Mouse (Mus musculus) adrenal gland, adult 8-10 months (tissue): ENCODE results near the gene Efna5. TPM values are rescaled to one million over a fixed set of nuclear protein-coding genes. Genes with fewer than 3 reads are reported as not detected.

Experiments
- DNase-seq: peaks from one replicate; pipeline ENCODE4 v3.0.0; 2022
- total RNA-seq, 4 experiments: library from RNA; stranded (reverse); gene quantifications; 2 replicates each; pipeline ENCODE4 v1.2.4; 2022

The Efna5 gene
- total RNA-seq, 4 experiments from 2014 or later = 13.8 to 20.8 (median 16.9) TPM

DNA sequence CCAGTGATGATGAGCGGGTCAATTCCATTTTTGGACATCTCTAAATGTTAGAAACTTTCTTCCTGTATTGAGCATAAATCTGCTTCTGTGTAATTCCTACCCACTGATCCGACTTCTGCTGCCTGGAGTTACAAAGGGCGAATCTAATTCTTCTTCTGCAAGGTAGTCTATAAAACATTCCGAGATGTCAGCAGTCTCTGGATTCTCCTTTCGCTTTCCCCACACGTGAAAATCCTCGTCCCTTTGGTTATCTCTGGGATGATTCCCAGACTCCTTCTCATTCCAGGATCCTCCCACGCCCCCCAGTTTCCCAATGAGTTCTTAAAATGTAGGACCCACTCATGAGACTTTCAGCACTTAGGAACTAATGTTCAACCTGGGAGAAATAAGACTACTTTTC lies 229.4 kb downstream of the Efna5 start:
- no peak for DNase-seq

DNA sequence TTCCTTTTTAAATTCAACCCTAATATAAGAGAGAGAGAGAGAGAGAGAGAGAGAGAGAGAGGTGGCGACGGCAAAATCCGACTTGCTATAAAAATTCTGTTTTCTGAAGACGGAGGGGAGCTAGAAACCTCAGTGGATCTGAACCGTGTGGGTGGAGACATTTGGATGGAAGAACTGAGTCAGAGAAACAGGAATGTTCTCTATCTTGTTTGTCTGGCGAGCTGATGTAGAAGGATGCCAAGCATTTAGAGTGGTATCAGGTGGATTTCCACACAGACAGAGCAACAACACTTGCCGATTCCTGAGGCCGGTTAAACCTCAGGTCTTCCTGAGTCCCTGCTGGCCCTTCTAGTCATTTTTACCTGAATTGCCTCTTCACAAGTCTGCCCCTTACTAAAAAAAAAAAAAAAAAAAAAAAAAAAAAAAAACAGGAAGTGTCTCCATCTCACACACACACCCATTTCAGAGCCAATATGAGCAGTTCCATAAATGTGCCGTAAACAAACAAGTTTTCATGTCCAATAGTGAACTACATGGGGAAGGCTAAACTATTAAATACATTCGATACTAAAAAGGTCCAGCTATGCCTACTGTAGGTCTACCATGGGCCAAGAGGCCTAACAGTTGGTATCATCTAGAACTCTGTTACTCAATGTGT lies 231.7 kb downstream of the Efna5 start:
- DNase-seq = no peak

DNA sequence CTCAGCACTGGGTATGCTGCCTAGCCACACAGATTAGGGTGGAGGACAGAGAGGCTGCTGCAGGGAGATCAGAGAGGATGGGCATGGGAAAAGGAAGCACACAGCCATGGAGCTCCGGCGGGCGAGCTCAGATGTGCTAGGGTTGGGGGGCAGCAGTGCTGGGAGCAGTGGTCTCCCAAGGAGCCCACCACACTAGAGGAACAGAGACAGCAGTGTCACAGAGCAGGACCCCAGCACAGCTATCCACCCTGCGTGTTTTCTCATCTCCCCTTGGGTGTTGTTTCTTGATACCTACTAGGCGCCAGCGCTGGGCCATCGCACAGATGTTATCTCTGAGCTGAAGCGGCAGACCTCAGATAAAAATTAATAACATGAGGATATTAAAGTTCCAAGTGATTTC lies 234.3 kb downstream of the Efna5 start:
- DNase-seq = no peak

DNA sequence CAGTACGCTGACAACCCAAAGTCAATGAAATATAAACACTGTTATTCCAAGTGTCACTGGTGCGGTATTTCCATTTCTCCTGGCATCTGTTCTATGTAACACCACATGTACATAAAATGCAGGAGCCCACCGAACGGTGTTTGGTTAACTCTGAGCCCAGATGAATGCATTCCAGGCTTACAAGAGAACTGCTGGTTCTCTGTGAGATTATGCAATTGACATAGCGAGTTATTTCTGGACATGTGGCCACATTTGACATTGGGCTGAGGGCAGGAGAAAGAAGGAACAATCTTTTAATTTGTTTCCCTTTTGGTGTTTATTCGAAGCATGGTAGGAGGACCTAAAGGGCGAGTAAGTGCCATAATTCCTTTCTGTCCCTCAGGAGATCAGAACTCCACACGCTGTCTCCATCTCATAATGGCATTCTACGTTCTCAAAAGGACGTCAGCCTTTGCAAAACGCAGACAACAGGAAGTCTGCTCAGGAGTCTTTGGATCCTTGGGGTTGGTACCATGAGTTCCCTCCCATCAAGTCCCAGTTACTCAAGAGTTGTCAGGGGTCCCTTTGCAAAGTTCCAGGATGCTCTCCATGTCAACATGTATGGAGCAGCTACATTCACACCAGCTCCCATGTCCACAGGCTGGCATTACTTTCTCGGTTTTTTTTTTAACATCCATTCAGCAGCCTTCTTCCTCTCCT lies 238.5 kb downstream of the Efna5 start:
- no peak for DNase-seq

DNA sequence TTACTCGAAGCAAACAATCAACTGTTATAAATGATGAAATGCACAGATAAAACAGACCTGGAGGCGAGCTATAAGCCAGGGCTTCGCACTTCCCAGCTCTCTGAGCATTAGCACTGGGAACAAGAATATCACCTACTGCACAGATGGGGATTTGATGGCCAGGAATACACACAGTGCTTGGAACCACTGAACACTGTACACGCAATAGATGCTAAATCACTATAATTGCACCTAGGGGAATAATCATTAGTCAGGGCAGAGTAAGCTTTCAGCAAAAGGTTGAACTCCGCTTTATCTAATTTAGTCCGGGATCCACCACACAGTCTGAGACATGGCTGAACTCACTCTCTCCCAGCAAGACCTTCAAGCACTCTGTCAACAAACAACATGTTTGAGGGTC lies 240.5 kb downstream of the Efna5 start:
- no peak for DNase-seq

DNA sequence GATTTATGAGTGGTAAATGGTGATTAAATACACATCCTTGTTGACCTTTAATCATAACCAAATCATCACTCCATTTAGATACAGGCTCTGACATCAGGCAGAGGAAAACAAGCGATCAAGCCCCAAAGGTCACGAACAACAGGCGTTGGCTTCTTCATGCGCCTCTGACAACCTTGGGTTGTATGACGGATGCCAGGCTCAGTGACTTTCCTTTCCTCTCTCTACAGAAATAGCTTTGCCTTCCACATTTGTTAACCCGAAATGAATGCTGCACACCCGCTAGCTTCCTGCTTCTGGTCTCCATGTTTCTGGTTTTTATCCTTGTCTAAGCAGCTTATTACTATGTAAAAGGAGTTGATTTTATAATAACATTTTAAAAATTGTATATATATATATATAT lies 244.2 kb downstream of the Efna5 start:
- DNase-seq = peak; percentile 21

DNA sequence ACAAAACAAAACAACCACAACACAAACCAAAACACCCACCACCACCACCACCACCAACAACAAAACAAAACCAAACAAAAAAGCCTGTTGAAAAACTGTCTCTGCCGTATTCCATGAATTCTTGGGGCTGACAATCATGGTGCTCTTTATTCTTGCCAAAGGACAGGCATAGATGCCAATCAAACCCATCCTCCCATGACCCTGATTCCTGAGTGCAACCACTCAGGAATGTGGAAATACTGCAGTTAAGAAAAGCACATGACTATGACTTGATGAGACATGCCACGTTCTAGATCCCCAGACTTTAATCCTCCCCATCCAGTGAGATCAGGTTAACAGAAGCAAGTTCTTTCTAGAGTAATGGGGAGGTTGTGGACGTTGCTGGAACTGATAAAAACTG lies 246.2 kb downstream of the Efna5 start:
- DNase-seq = no peak

DNA sequence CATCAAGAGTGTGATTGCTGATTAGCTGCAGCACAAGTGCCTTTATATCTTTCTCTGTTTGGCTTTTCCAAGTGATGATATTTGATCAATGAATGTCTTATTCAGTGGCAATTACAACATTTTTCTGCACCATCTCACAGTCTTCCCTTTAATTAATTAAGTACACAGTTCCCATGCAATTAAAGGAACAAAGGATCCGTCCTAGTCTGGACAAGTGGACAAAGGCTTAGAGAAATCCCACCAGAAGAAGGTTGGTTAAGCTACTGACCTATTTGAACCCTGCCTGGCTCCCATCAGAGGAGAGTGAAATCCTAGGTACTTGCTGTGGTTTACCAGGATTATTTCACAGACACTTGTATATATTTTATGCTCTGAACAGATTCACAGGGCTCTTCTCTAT lies 252.6 kb downstream of the Efna5 start:
- no peak for DNase-seq

DNA sequence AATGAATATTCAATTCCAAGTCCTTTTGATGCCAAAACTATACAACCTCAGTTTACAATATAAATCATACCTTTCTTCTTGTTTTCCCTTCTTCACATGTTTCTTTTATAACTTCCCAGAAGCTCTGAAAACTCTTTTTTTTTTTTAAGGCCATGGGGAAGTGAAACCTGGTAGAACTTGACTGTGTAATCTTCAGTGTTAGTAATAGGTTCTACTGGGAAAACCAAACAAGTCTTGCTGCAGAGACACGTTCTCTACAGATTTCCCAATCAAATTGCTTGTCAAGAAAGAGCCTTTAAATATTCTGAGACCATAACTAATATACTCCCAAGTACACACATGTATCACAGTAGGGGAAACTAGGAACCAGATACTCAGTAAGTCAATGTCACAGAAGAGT lies 253.6 kb downstream of the Efna5 start:
- DNase-seq = no peak

DNA sequence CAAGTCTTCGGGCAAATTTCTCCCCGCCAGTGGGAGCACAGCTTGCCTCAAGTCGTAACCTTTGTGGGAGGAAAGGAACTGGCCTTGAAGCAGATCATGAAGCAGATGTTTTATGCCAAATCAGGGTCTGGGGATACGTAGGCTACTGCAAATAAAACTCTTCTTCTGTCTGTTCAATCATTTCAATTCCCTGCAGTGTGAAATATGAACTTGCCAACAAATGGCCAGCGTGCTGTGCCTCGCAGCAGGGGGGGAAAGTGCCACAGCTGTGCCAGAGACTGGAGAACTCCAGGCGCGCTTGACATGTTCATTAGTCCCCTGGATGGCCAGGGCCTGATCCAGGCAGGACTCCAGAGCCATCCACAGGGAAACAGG lies 255.5 kb downstream of the Efna5 start:
- DNase-seq = no peak

DNA sequence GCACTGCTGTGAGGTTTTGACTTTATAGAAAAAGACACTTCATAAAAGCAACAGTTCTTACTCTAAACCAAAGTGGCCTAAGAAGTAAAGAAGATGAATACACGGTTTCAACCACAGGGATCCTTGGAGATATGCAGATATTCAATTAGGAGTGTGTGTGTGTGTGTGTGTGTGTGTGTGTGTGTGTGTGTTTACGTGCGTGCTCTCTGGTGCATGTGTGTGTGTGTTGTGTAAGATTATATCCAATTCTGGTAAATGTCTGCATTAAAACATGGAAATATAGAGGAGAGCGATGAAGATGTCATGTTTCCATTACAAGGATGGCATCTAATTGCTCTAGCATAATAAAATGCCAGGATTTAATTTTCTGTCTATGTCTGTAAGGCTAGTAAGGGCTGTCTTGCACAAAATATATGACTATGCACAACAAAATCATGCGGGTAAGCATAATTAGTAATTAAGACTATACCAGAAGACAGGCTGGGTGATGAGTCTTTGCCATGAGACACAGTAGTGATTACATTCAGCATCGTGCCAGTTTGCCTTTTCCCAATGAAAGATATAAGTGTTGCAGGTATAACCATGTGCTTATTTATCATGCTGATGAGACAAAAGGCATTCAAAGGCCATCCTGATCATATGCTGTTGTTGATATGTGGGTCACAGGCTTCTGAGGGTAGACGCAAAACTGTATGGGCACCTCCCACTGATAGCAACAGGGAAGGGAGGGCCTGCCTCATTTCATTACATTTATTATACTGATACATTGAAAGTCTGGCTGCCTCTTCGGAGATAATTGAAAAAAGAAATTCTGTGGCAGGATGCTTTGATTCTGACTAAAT lies 256.1 kb downstream of the Efna5 start:
- no peak for DNase-seq

DNA sequence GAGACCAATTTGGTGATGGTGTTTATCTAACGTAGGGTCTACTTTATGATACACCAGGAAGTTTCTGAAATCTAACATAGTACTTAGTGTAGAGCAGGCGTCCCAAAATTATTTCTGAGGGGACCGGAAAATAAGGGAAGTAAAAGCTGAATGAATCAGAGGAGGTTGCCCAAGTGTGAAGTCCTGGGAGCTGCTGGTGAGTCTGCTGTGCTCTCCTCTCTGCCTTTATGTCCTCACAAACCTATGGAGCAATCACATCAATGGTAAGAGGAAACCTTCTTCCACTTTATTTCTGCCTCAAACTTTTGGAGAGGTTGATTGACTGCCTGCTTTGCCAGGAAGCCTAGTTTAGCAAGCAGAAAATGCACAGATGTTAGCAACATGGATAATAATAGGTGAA lies 257.9 kb downstream of the Efna5 start:
- DNase-seq = no peak

DNA sequence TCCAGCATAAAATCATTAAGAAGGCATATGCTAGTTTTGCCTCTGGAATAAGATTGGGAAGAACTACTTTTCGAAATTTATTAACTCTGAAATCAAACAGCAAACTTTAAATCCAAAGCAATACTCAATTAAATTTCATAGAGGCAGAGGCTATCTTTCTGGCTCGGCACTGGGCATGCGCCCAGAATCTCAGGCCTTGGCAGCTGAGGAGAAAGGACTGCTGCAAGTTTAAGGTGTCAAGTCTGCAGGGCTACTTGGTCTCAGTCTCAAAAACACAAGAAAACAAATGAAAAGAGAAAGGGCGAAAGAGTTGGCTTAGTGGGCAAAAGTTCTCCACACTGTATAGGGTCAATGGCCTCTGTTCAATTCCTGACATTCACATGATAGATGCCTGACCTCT lies 258.6 kb downstream of the Efna5 start:
- no peak for DNase-seq

DNA sequence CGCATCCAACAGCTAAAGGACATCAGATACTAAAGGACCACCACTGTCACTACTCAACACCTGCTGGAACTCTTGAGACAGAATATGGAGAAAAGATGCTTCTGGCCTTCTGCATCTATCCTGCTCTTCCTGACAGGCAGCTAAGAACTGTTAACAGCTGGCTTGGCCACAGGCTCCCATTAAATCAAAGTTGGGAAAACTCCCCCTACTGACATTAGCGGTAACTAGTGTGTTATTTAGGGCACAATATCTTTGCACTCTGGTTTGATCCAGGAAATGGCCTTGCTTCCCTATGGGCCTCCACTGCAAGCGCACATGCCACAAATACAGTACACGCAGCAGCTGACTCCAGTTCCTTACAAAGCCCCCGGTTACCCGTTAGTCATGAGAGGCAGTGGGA lies 266.0 kb downstream of the Efna5 start:
- no peak for DNase-seq

DNA sequence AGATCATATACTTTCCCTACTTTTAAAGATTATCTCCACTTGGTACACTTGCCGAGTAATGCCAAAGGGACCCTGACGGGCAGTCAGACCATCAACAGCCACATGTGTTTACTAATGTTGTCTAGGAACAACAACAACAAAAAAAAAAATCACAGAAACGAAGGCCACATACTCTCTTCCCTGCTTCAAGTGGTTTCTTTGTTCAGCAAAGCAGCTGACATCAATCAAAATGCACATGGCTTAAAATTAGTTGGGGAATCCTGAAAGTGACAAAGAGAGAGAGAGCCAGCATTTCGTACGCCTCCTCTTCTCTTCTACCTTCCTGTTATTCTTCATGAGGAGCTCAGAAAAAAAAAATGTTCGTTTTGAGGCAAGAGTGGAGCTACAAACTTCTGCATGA lies 266.4 kb downstream of the Efna5 start:
- no peak for DNase-seq

DNA sequence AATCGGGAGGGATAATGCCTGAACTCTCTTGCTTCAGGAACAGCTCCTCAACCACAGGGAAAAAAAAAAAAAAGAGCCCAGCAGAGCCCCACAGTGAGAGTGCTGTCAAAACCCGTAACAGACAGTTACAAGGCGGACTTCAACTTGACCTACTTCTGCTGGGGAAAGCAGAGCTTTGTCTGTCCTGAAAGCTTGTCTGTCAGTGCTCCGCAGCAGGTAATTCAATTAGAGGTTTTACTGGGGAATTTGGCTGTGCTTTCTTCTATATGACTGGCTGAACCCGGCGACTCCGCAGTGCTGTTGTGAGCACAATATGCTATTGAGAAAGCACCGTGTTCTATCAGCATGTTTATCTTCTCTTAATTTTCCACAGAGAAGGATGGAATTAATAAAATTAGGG lies 266.9 kb downstream of the Efna5 start:
- no peak for DNase-seq

DNA sequence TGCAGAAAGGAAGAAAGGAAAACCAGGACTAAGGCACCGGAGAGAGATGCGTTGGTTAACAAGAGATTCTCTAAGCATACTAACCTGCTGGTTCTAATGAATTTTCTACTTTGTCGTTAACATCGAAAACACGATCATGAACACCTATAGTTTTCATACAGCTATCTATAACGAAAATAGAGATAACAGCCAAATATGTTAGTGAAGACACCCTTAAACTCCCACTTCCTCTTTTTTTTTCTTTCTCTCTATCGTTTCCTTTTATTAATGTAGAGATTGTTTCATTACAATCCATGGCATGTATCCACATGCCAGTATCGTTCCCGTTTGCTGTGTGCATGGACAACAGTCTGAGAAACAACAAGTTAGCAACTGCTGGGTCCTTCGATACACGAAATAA lies 267.9 kb downstream of the Efna5 start:
- DNase-seq = no peak

DNA sequence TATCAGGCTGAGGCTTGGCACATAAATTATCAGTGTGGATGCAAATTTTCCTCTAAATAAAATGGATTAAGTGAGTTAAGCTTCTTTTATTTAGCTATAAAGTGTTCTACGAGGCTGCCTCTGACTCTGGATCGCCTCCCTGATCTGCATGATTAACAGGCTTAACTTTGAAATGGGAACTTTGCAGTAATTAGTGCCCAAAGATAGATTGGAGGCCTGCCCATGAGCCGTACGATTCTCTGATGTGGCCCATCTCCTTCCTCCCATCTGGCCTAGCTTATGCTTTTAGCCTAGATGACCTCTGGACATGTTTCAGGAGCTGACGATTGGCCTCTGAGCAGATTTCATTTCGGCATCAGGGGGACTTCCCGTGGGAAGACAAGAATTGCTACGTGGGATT lies 273.0 kb downstream of the Efna5 start:
- DNase-seq = no peak

DNA sequence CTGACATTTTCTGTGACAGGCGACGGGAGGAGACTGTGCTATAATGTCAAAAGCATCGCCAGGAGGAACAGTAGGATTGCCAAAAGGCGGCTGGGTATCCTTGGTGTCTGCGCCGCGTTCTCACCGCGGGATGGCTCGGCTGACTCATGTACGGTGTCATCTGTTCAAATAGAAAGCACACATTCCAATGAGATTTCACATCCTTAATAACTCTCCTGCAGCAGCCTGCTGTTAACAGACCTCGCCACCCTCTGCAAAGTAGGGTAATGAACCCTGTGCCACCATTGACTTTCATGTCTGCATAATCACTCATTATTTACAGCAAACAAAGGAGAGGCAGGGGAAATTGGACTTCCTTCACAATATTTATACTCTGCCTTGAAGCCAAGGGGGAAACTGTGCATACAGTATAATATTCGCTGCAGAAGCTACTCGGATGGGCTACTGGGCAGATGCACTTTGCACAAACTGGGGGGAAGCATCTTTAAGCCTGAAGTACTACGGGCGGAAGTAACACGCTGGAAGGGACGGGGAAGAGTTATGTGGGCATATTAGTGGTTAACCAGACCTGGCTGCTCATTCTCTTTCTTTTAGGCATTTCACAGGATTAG lies 273.7 kb downstream of the Efna5 start:
- no peak for DNase-seq

DNA sequence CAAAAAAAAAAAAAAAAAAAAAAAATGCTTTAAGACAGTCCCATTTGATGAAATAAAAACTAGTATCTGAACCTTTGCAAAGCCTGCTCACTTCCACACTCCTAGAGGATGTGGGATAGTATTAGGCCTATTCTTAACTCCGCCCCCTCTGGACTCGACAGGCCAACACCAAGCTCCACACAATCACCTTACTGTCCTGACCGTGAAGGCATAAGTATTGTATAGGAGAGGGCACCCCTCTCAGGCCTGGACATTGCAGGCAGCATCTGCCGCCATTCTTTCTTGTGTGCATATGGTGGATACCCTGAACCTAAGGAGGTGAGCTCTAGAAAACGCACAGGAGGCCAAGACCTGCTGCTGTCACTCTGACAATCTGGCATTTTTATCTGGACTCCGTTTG lies 274.4 kb downstream of the Efna5 start:
- no peak for DNase-seq

DNA sequence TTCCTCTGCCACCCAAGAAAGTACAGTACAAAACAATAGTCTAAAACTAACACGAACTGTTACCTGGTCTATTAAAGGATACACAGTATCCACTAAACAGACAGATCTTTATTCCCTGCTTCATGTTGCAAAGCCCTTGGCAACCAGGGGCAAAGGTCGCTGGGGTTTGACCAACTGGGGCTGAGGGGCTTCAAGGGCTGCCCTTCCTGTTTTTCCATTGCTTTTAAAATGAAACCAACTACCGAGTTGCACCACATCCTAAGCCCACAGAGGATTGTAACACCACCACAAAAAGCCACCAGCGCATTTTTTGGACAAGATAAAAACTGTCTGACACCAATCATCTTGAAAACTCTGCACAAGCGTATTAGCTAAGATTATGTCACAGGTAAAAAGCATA lies 276.8 kb downstream of the Efna5 start:
- DNase-seq = no peak

DNA sequence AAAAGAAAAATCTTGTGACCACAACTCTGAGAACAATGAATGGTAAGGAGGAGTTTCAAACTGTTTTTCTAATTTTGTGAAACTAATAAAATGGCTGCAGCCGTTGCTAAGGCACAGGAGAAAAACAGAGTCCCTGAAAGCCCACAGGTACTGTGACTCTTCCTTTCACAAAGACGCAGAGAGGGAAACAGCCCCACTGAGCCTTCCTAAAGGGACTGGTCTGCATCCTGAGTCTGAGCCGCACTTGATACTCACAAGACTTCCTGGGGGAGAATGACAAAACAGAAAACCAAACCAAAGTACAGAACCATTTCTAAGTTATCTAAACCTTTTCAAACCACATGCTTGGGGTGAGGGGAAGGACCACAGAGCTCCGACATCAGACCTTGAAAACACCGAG lies 277.5 kb downstream of the Efna5 start:
- DNase-seq = no peak

DNA sequence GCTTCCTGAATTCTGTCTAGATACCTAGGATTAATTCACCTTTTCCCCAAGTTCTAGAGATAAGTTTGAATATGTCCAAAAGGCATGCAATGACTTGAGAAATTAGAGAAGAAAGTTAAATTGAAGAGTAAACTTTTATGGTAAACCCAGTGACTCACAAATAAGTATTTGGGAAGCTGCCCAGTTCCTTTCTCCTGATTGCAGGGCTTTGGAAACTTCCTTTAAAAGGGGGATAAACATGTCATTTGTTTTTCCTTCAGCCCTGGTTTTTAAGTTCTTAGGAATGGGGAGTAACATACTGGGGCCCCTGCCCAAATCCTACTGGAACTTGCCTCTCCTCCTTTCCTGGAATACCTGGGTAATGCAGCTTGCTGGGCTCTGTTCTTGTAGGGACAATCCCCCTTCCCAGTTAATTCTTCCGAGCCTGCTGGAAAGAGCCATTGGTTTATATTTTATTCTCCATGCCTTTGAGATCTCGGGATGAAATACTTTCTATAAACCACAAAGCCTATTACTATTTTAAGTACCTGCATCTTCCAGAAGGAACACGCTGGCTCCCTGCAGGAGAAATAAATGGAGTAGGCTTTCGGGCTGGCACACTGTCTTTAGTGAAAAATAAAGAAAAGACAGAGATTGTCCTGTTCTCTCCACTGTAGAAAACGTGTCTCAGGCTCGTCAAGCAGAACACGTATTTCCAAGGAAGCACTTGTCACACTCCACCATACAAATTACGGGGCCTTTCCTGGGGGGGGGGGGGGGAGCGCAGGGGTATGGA lies 282.2 kb downstream of the Efna5 start:
- DNase-seq = no peak
